ENCODE assay signal across 8 mouse cellular contexts in genomic region chr6:3620428-3621387, GRCm38 (mm10).
DNase-seq lines count a peak whose midpoint lies in the region; ATAC-seq and TF ChIP-seq lines count a peak whose summit lies in the region.
"Not testable (repeated sequence)": the region's sequence is repeated elsewhere in the genome, so short reads cannot be mapped to it uniquely, and the experiment has no call there.

No protein-coding gene starts in this region.

- peak; percentile 54 for TF ChIP-seq CTCF in liver, embryonic 14.5 days (IDR thresholded peaks at IDR 0.05; ENCODE audit: low read depth)

- not testable (repeated sequence) for H3K36me3 ChIP-seq in forebrain, embryonic 15.5 days; liver, embryonic 14.5 days (replicated peaks; ENCODE audit: control insufficient read depth, insufficient read depth, low read depth); midbrain, embryonic 16.5 days (ENCODE audit: control insufficient read depth, insufficient read depth, low read length); stomach, embryonic 16.5 days (ENCODE audit: control insufficient read depth, insufficient read depth, low read length)

- intact Hi-C loops in heart, postnatal 14 days (cut with DNase I), result loop anchor here (10.0 kb wide), 2 partner anchors 106 to 124 kb away; no protein-coding TSS in a partner anchor

- H3K27ac ChIP-seq in forebrain, embryonic 15.5 days (replicated peaks); liver, embryonic 14.5 days; midbrain, embryonic 16.5 days (ENCODE audit: low read length); stomach, embryonic 16.5 days (ENCODE audit: low read length): not testable (repeated sequence)

- H3K4me3 ChIP-seq in forebrain, embryonic 15.5 days; midbrain, embryonic 16.5 days (ENCODE audit: low read depth, low read length): not testable (repeated sequence)
- peak overlapping the region; percentile 22 to 26; a peak in 3 of 4 replicates for H3K4me3 ChIP-seq in liver, embryonic 14.5 days (ENCODE audit: insufficient read depth in 1 of 2, low read depth in 2 of 2, low read length in 2 of 2)
- peak overlapping the region; percentile 9 for H3K4me3 ChIP-seq in stomach, embryonic 16.5 days (replicated peaks; ENCODE audit: low read length)

- TF ChIP-seq EP300 in liver, embryonic 14.5 days (IDR thresholded peaks at IDR 0.05; ENCODE audit: low read depth), result not testable (repeated sequence)

- H3K9ac ChIP-seq in forebrain, embryonic 15.5 days (replicated peaks); midbrain, embryonic 16.5 days (ENCODE audit: low read depth, low read length); stomach, embryonic 16.5 days (ENCODE audit: low read length): not testable (repeated sequence)
- peak overlapping the region; percentile 23; the same call in 1 of the 2 replicates for H3K9ac ChIP-seq in liver, embryonic 14.5 days (replicated peaks)

- not testable (repeated sequence) for H3K4me1 ChIP-seq in forebrain, embryonic 15.5 days; liver, embryonic 14.5 days (replicated peaks; ENCODE audit: control insufficient read depth in 2 of 2, insufficient read depth in 2 of 2, low read length in 1 of 2); midbrain, embryonic 16.5 days (ENCODE audit: control insufficient read depth, insufficient read depth, low read length); stomach, embryonic 16.5 days (ENCODE audit: control insufficient read depth, insufficient read depth, low read length)

- H3K27me3 ChIP-seq in forebrain, embryonic 15.5 days; liver, embryonic 14.5 days (ENCODE audit: control insufficient read depth, insufficient read depth, low read length); midbrain, embryonic 16.5 days (ENCODE audit: control insufficient read depth, insufficient read depth, low read depth, low read length); stomach, embryonic 16.5 days (ENCODE audit: control insufficient read depth, insufficient read depth, low read length): not testable (repeated sequence)

- not testable (repeated sequence) for H3K9me3 ChIP-seq in forebrain, embryonic 15.5 days; liver, embryonic 14.5 days (ENCODE audit: control insufficient read depth, low read length); midbrain, embryonic 16.5 days (replicated peaks; ENCODE audit: control insufficient read depth, low read length, poor library complexity, severe bottlenecking); stomach, embryonic 16.5 days (replicated peaks; ENCODE audit: control insufficient read depth, low read length)

- WGBS in forebrain, embryonic 15.5 days, result 59% methylated on average over 12 of the region's 13 CpGs
- 42% methylated on average over 11 of the region's 13 CpGs for WGBS in liver, embryonic 14.5 days (ENCODE audit: insufficient replicate concordance)
- 65% methylated on average over 11 of the region's 13 CpGs for WGBS in midbrain, embryonic 16.5 days
- WGBS in stomach, embryonic 16.5 days, result 56% methylated on average over 11 of the region's 13 CpGs

- ATAC-seq in forebrain, embryonic 15.5 days (replicated peaks), result peak; percentile 88
- ATAC-seq in liver, embryonic 14.5 days (ENCODE audit: insufficient read depth), result peak; percentile 62
- peak; percentile 68 for ATAC-seq in midbrain, embryonic 16.5 days
- ATAC-seq in stomach, embryonic 16.5 days (ENCODE audit: insufficient read depth, low FRiP score), result peak; percentile 71; the same call in 1 of the 2 replicates

- peak; percentile 33 for DNase-seq in MEL-GATA-1-ER (ENCODE audit: extremely low read depth, low read depth)
- peak; percentile 20 for DNase-seq in cerebellum, adult 8-10 months
- DNase-seq in heart, postnatal 14 days, result peak; percentile 4 to 10
- DNase-seq in kidney, postnatal 14 days, result peak; percentile 14
- DNase-seq in liver, embryonic 14.5 days (ENCODE audit: low read depth in 3 of 3, low spot score in 3 of 3), result peak in 1 of 3 experiments; percentile 3

- not testable (repeated sequence) for H3K4me2 ChIP-seq in forebrain, embryonic 15.5 days (replicated peaks); midbrain, embryonic 16.5 days (ENCODE audit: low read length)
- peak overlapping the region; percentile 50 for H3K4me2 ChIP-seq in liver, embryonic 14.5 days (ENCODE audit: low read depth)
- H3K4me2 ChIP-seq in stomach, embryonic 16.5 days (ENCODE audit: low read depth, low read length), result peak overlapping the region; percentile 35; the same call in 1 of the 2 replicates
